Mouse (Mus musculus) MEL (cell line): ENCODE measurements around the gene Tepp.
A peak's percentile ranks its signal among the peaks of the same experiment; 100 is the strongest.

ENCODE experiments used
- CTCF ChIP-seq, 3 experiments: IDR thresholded peaks in 2 of 3; conservative IDR thresholded peaks in 1 of 3; 2 replicates each; pipeline ENCODE4 v1.5.1; 2011 to 2012; ENCODE audit warnings: low read length in 3 of 3, low read depth in 2 of 3, mild to moderate bottlenecking in 2 of 3, improper control_type of control experiment in 1 of 3, inconsistent platforms in 1 of 3, mixed read lengths in 1 of 3, moderate library complexity in 1 of 3; ENCODE audit not compliant: control insufficient read depth in 1 of 3, insufficient read depth in 1 of 3, poor library complexity in 1 of 3, severe bottlenecking in 1 of 3
- ELF1 ChIP-seq: IDR thresholded peaks from 2 replicates; pipeline ENCODE4 v1.6.1; 2014; ENCODE audit warnings: low read depth, mild to moderate bottlenecking, inconsistent platforms, low read length, improper control_type of control experiment, moderate library complexity
- EP300 ChIP-seq, 2 experiments: IDR thresholded peaks; 2 replicates each; pipeline ENCODE4 v1.6.1; 2011; ENCODE audit warnings: improper control_type of control experiment in 2 of 2, low read length in 2 of 2, low read depth in 1 of 2, mild to moderate bottlenecking in 1 of 2
- MAFK ChIP-seq: IDR thresholded peaks from 2 replicates; pipeline ENCODE4 v1.6.1; 2011; ENCODE audit warnings: low read depth, mild to moderate bottlenecking, low read length, improper control_type of control experiment, borderline replicate concordance
- MAX ChIP-seq: IDR thresholded peaks from 2 replicates; pipeline ENCODE4 v1.6.1; 2011; ENCODE audit warnings: low read length, improper control_type of control experiment
- POLR2A ChIP-seq, 2 experiments: IDR thresholded peaks; 2 replicates each; pipeline ENCODE4 v1.6.1; 2011 to 2012; ENCODE audit warnings: low read length in 2 of 2, mild to moderate bottlenecking in 2 of 2, control low read depth in 1 of 2, improper control_type of control experiment in 1 of 2, low read depth in 1 of 2, moderate library complexity in 1 of 2; ENCODE audit not compliant: control insufficient read depth in 1 of 2, insufficient read depth in 1 of 2, poor library complexity in 1 of 2
- TAL1 ChIP-seq: IDR thresholded peaks from 2 replicates; pipeline ENCODE4 v1.6.1; 2012; ENCODE audit warnings: mild to moderate bottlenecking, inconsistent platforms, low read length, moderate library complexity, mixed read lengths
- TBP ChIP-seq: IDR thresholded peaks from 2 replicates; pipeline ENCODE4 v1.8.0; 2011; ENCODE audit warnings: low read depth, low read length, improper control_type of control experiment
- USF1 ChIP-seq: IDR thresholded peaks from 2 replicates; pipeline ENCODE4 v1.6.1; 2014; ENCODE audit warnings: low read depth, mild to moderate bottlenecking, inconsistent platforms, low read length, improper control_type of control experiment, moderate library complexity
- ZNF384 ChIP-seq: IDR thresholded peaks from 2 replicates; pipeline ENCODE4 v1.6.1; 2012; ENCODE audit warnings: low read depth, mild to moderate bottlenecking, inconsistent platforms, low read length, improper control_type of control experiment

GRCm38 (mm10) chr8:95335706-95336105, 25.3 kb downstream of the Tepp start:
- TF ChIP-seq TBP (no peak), EP300 (IDR thresholded peaks at IDR 0.05; ENCODE audit: low read depth in 1 of 2, low read length in 2 of 2) (no peak), TAL1 (no peak), POLR2A (IDR thresholded peaks at IDR 0.05; ENCODE audit: control insufficient read depth in 1 of 2, insufficient read depth in 1 of 2, low read depth in 1 of 2, low read length in 2 of 2, poor library complexity in 1 of 2) (no peak), MAFK (no peak), CTCF (IDR thresholded peaks at IDR 0.05 in 2 of 3, conservative IDR thresholded peaks at IDR 0.05 in 1 of 3; ENCODE audit: control insufficient read depth in 1 of 3, insufficient read depth in 1 of 3, low read depth in 2 of 3, low read length in 3 of 3, poor library complexity in 1 of 3, severe bottlenecking in 1 of 3) (no peak), ZNF384 (no peak), USF1 (peak; percentile 38; the same call in 1 of the 2 replicates), ELF1 (peak; percentile 14; the same call in 1 of the 2 replicates), MAX (no peak)
